Mouse (Mus musculus) hindbrain, postnatal 0 days (tissue): Measurements from ENCODE around the gene Repin1. TPM values are rescaled to one million over a fixed set of nuclear protein-coding genes. Genes with fewer than 3 reads are reported as not detected.

Source experiments
- ATAC-seq: fragments of 200-750 bp; cut with Nextera tagmentation; 2 replicates; pipeline ENCODE4 v1.8.0; 2017; ENCODE audit warnings: mild to moderate bottlenecking, moderate TSS enrichment, moderate library complexity
- DNase-seq: peaks from one replicate; pipeline ENCODE4 v3.0.0-alpha.2; 2015; ENCODE audit warnings: low spot score
- H3K27ac ChIP-seq: fragments of 300-500 bp; sonication (generic); 2 replicates; pipeline ENCODE4 v1.5.1; 2014; ENCODE audit warnings: mild to moderate bottlenecking
- H3K27me3 ChIP-seq: fragments of 300-500 bp; sonication (generic); 2 replicates; pipeline ENCODE4 v1.6.1; 2014; ENCODE audit warnings: low read length, mixed read lengths; ENCODE audit not compliant: insufficient read depth
- H3K36me3 ChIP-seq: fragments of 300-500 bp; sonication (generic); 2 replicates; pipeline ENCODE4 v1.6.1; 2014; ENCODE audit warnings: low read length, mixed read lengths; ENCODE audit not compliant: insufficient read depth
- H3K4me1 ChIP-seq: fragments of 300-500 bp; sonication (generic); 2 replicates; pipeline ENCODE4 v1.6.1; 2014; ENCODE audit warnings: antibody characterized with exemption, low read length, mixed read lengths; ENCODE audit not compliant: insufficient read depth
- H3K4me2 ChIP-seq: fragments of 300-500 bp; sonication (generic); 2 replicates; pipeline ENCODE4 v1.6.1; 2014; ENCODE audit warnings: low read depth, mild to moderate bottlenecking, low read length, moderate library complexity, mixed read lengths
- H3K4me3 ChIP-seq: fragments of 300-500 bp; sonication (generic); 2 replicates; pipeline ENCODE4 v1.5.1; 2014; ENCODE audit warnings: low read length
- H3K9ac ChIP-seq: fragments of 300-500 bp; sonication (generic); replicated peaks from 2 replicates; pipeline ENCODE4 v1.6.1; 2014; ENCODE audit warnings: mild to moderate bottlenecking, low read length, moderate library complexity, mixed read lengths
- H3K9me3 ChIP-seq: fragments of 300-500 bp; sonication (generic); 2 replicates; pipeline ENCODE4 v1.6.1; 2016; ENCODE audit warnings: low read length, mixed read lengths
- CTCF ChIP-seq: IDR thresholded peaks from 2 replicates; pipeline ENCODE4 v1.5.1; 2016; ENCODE audit warnings: antibody characterized with exemption, control low read depth, low read depth
- WGBS: fragments of 180-500 bp; shearing (Covaris S2); extraction: QIAGEN DNeasy Blood & Tissue Kit; methylation state at CpG from one replicate; pipeline ENCODE4 v1.1.7; 2014; 5-methylcytosine and 5-hydroxymethylcytosine counted together
- polyA plus RNA-seq: library from polyadenylated mRNA; unstranded; fragments of >200 nt; fragmentation: Nextera tagmentation; extraction: Ambion mirVana; gene quantifications from 2 replicates; pipeline ENCODE4 v1.2.1, GENCODE M21; 2015
- total RNA-seq: library from RNA; depleted of rRNA; stranded (reverse); fragments of >200 nt; gene quantifications from 2 replicates; pipeline ENCODE4 v1.2.3, GENCODE M21; 2014

Gene Repin1
- total and polyA plus RNA-seq, 2 experiments from 2014 or later = 40.6 to 83.1 TPM

GRCm38 (mm10) chr6:48578736-48579135, 14.9 kb upstream of the Repin1 start:
- DNase-seq (no peak), ATAC-seq (no peak)
- Histone ChIP-seq H3K9me3 (no peaks in the 10 kb centered on the region), H3K4me3 (no peak overlapping the region), H3K27me3 (no peaks in the 10 kb centered on the region), H3K27ac (no peak overlapping the region), H3K4me2 (no peak overlapping the region), H3K9ac (no peak overlapping the region), H3K36me3 (no peaks in the 10 kb centered on the region), H3K4me1 (no peaks in the 10 kb centered on the region)
- 64% methylated on average over 5 of the region's 5 CpGs for WGBS
- TF ChIP-seq CTCF = no peak

- Histone ChIP-seq H3K4me3 (no peak overlapping the region), H3K9me3 (no peaks in the 10 kb centered on the region), H3K27me3 (no peaks in the 10 kb centered on the region), H3K9ac (no peak overlapping the region), H3K4me1 (no peaks in the 10 kb centered on the region), H3K4me2 (no peak overlapping the region), H3K27ac (no peak overlapping the region), H3K36me3 (no peaks in the 10 kb centered on the region)
- ATAC-seq (no peak), DNase-seq (no peak)
- 34% methylated on average over 5 of the region's 5 CpGs for WGBS
- TF ChIP-seq CTCF = no peak
Observed at GRCm38 (mm10) chr6:48579215-48579648, 14.5 kb upstream of the Repin1 start.

- H3K9me3 ChIP-seq = no peaks in the 10 kb centered on the region
- no peak for DNase-seq
- H3K4me3 ChIP-seq = no peak overlapping the region
- 31% methylated on average over 3 of the region's 3 CpGs for WGBS
- no peaks in the 10 kb centered on the region for H3K36me3 ChIP-seq
- H3K4me1 ChIP-seq = no peaks in the 10 kb centered on the region
- no peak overlapping the region for H3K9ac ChIP-seq
- H3K27ac ChIP-seq = no peak overlapping the region
- TF ChIP-seq CTCF = no peak
- no peak overlapping the region for H3K4me2 ChIP-seq
- no peak for ATAC-seq
- no peaks in the 10 kb centered on the region for H3K27me3 ChIP-seq
Observed at GRCm38 (mm10) chr6:48581257-48581656, 12.4 kb upstream of the Repin1 start.

- Histone ChIP-seq H3K4me1 (no peaks in the 10 kb centered on the region), H3K36me3 (no peaks in the 10 kb centered on the region), H3K9me3 (no peaks in the 10 kb centered on the region), H3K27ac (no peak overlapping the region), H3K4me3 (no peak overlapping the region), H3K27me3 (no peaks in the 10 kb centered on the region), H3K9ac (no peak overlapping the region), H3K4me2 (no peak overlapping the region)
- DNase-seq (peak; percentile 82), ATAC-seq (peak; percentile 21; the same call in 1 of the 2 replicates)
- peak; percentile 81 for TF ChIP-seq CTCF
- WGBS = 73% methylated on average over 3 of the region's 3 CpGs
Observed at GRCm38 (mm10) chr6:48582037-48582436, 11.6 kb upstream of the Repin1 start.

GRCm38 (mm10) chr6:48589194-48589750, 4.4 kb upstream of the Repin1 start, which contains the start of gene Gm45021:
Gene Gm45021, plus strand, starts transcription at chr6:48589610.
- Histone ChIP-seq H3K9me3 (no peaks in the 10 kb centered on the region), H3K4me1 (no peaks in the 10 kb centered on the region; the same call in 1 of the 2 replicates), H3K4me3 (no peak within 1 kb of the TSS), H3K27me3 (no peaks in the 10 kb centered on the region), H3K9ac (no peak within 1 kb of the TSS), H3K27ac (no peak within 1 kb of the TSS), H3K36me3 (no peaks in the 10 kb centered on the region), H3K4me2 (no peak within 1 kb of the TSS)
- TF ChIP-seq CTCF = no peak
- ATAC-seq (no peak), DNase-seq (no peak)
- 69% methylated on average over 6 of the region's 6 CpGs for WGBS

- Histone ChIP-seq H3K27me3 (no peaks in the 10 kb centered on the region), H3K36me3 (peaks cover 3% of the 10 kb centered on the region), H3K9me3 (no peaks in the 10 kb centered on the region), H3K4me1 (peaks cover 10% of the 10 kb centered on the region; the same call in 1 of the 2 replicates), H3K27ac (no peak overlapping the region), H3K9ac (no peak overlapping the region), H3K4me3 (no peak overlapping the region), H3K4me2 (no peak overlapping the region)
- WGBS = 74% methylated on average over 3 of the region's 3 CpGs
- no peak for ATAC-seq
- DNase-seq = no peak
- TF ChIP-seq CTCF = no peak
Observed at GRCm38 (mm10) chr6:48591221-48591845, 2.4 kb upstream of the Repin1 start.

- Histone ChIP-seq H3K4me1 (peaks cover 10% of the 10 kb centered on the region; the same call in 1 of the 2 replicates), H3K27ac (no peak overlapping the region), H3K36me3 (peaks cover 8% of the 10 kb centered on the region), H3K27me3 (no peaks in the 10 kb centered on the region), H3K4me2 (no peak overlapping the region), H3K4me3 (no peak overlapping the region), H3K9me3 (no peaks in the 10 kb centered on the region), H3K9ac (no peak overlapping the region)
- 93% methylated on average over 6 of the region's 6 CpGs for WGBS
- DNase-seq = no peak
- TF ChIP-seq CTCF = no peak
- no peak for ATAC-seq
Observed at GRCm38 (mm10) chr6:48591871-48592270, 1.8 kb upstream of the Repin1 start.
